Mouse (Mus musculus) T-helper 17 cell (primary cell): ENCODE measurements around the gene Zfp791.

Experiments used
- in situ Hi-C, 2 experiments: fragments of 300-600 bp; cut with MboI, MseI; formaldehyde crosslinking; loops; 1 replicate in 1 of 2; 2 replicates in 1 of 2; pipeline ENCODE4 v1.15.1; 2025; ENCODE audit warnings: high pct_unique_total_duplicates in 2 of 2

Zfp791 gene

GRCm38 (mm10) chr8:85084633-85085032, 38.3 kb downstream of the Zfp791 start:
- in situ Hi-C loops: loop anchor here in 1 of 2 experiments (25.0 kb wide), 1 partner anchor 453 kb away; no protein-coding TSS in a partner anchor

GRCm38 (mm10) chr8:85083108-85083813, 39.6 kb downstream of the Zfp791 start, which contains the start of gene Man2b1:
Gene Man2b1 (plus strand): TSS chr8:85083270.
- in situ Hi-C loops: loop anchor here in 1 of 2 experiments (25.0 kb wide), 1 partner anchor 454 kb away; no protein-coding TSS in a partner anchor

- in situ Hi-C loops: loop anchor here in 1 of 2 experiments (25.0 kb wide), 1 partner anchor 455 kb away; no protein-coding TSS in a partner anchor
Observed at GRCm38 (mm10) chr8:85082169-85082568, 40.7 kb downstream of the Zfp791 start.

- in situ Hi-C loops: loop anchor here in 1 of 2 experiments (25.0 kb wide), 1 partner anchor 456 kb away; no protein-coding TSS in a partner anchor
Observed at GRCm38 (mm10) chr8:85081216-85081555, 41.7 kb downstream of the Zfp791 start, which contains the start of gene Wdr83. Gene Wdr83 (minus strand): TSS chr8:85081306.

- in situ Hi-C loops: loop anchor here in 1 of 2 experiments (25.0 kb wide), 1 partner anchor 457 kb away; no protein-coding TSS in a partner anchor
Observed at GRCm38 (mm10) chr8:85080532-85081215, 42.2 kb downstream of the Zfp791 start, which contains the start of gene Wdr83os. Gene Wdr83os (plus strand): TSS chr8:85080740.

- in situ Hi-C loops: loop anchor here in 1 of 2 experiments (25.0 kb wide), 1 partner anchor 457 kb away; no protein-coding TSS in a partner anchor
Observed at GRCm38 (mm10) chr8:85080214-85080531, 42.7 kb downstream of the Zfp791 start.

GRCm38 (mm10) chr8:85076993-85077392, 45.9 kb downstream of the Zfp791 start:
- in situ Hi-C loops: loop anchor here (5.0 to 25.0 kb wide), 2 partner anchors 100 to 460 kb away; partner anchors contain the start of gene Junb (in 1 of the 2)

GRCm38 (mm10) chr8:85076001-85076400, 46.9 kb downstream of the Zfp791 start:
- in situ Hi-C loops: loop anchor here (5.0 to 25.0 kb wide), 2 partner anchors 99 to 461 kb away; partner anchors contain the start of gene Junb (in 1 of the 2)

GRCm38 (mm10) chr8:85074617-85075016, 48.3 kb downstream of the Zfp791 start:
- in situ Hi-C loops: loop anchor here (5.0 to 25.0 kb wide), 4 partner anchors 97 to 1387 kb away; partner anchors contain the start of genes D8Ertd738e (in 1 of the 2), Junb (in 1 of the 2), Pkn1 (in 1 of the 2) and Zswim4 (in 1 of the 2)

GRCm38 (mm10) chr8:85074167-85074566, 48.7 kb downstream of the Zfp791 start:
- in situ Hi-C loops: loop anchor here in 1 of 2 experiments (25.0 kb wide), 2 partner anchors 837 to 1387 kb away; partner anchors contain the start of genes D8Ertd738e, Pkn1 and Zswim4

- in situ Hi-C loops: loop anchor here in 1 of 2 experiments (25.0 kb wide), 2 partner anchors 836 to 1386 kb away; partner anchors contain the start of genes D8Ertd738e, Pkn1 and Zswim4
Observed at GRCm38 (mm10) chr8:85073041-85073612, 49.8 kb downstream of the Zfp791 start.

- in situ Hi-C loops: loop anchor here in 1 of 2 experiments (25.0 kb wide), 2 partner anchors 835 to 1385 kb away; partner anchors contain the start of genes D8Ertd738e, Pkn1 and Zswim4
Observed at GRCm38 (mm10) chr8:85072364-85072929, 50.4 kb downstream of the Zfp791 start.

GRCm38 (mm10) chr8:85071514-85072281, 51.2 kb downstream of the Zfp791 start, which contains the start of gene Dhps:
Gene Dhps (plus strand): TSS chr8:85071757.
- in situ Hi-C loops: loop anchor here in 1 of 2 experiments (25.0 kb wide), 2 partner anchors 834 to 1384 kb away; partner anchors contain the start of genes D8Ertd738e, Pkn1 and Zswim4

- in situ Hi-C loops: loop anchor here in 1 of 2 experiments (25.0 kb wide), 2 partner anchors 834 to 1384 kb away; partner anchors contain the start of genes D8Ertd738e, Pkn1 and Zswim4
Observed at GRCm38 (mm10) chr8:85071041-85071440, 51.9 kb downstream of the Zfp791 start.

GRCm38 (mm10) chr8:85067982-85068381, 54.9 kb downstream of the Zfp791 start, which contains the start of gene Gm5741:
Gene Gm5741 (minus strand): TSS chr8:85067982.
- in situ Hi-C loops: loop anchor here in 1 of 2 experiments (25.0 kb wide), 2 partner anchors 831 to 1381 kb away; partner anchors contain the start of genes D8Ertd738e, Pkn1 and Zswim4

GRCm38 (mm10) chr8:85067155-85067554, 55.7 kb downstream of the Zfp791 start:
- in situ Hi-C loops: loop anchor here in 1 of 2 experiments (25.0 kb wide), 2 partner anchors 830 to 1380 kb away; partner anchors contain the start of genes D8Ertd738e, Pkn1 and Zswim4

GRCm38 (mm10) chr8:85065213-85065612, 57.7 kb downstream of the Zfp791 start:
- in situ Hi-C loops: loop anchor here in 1 of 2 experiments (25.0 kb wide), 2 partner anchors 828 to 1378 kb away; partner anchors contain the start of genes D8Ertd738e, Pkn1 and Zswim4

GRCm38 (mm10) chr8:85062603-85063002, 60.3 kb downstream of the Zfp791 start:
- in situ Hi-C loops: loop anchor here in 1 of 2 experiments (25.0 kb wide), 2 partner anchors 825 to 1375 kb away; partner anchors contain the start of genes D8Ertd738e, Pkn1 and Zswim4
